Mouse (Mus musculus) thymus, postnatal 0 days (tissue): ENCODE measurements around the gene Armc8. TPM values are rescaled to one million over a fixed set of nuclear protein-coding genes. Genes with fewer than 3 reads are reported as not detected.

Source experiments
- polyA plus RNA-seq: library from polyadenylated mRNA; unstranded; fragments of >200 nt; fragmentation: Nextera tagmentation; extraction: Ambion mirVana; gene quantifications from 2 replicates; pipeline ENCODE4 v1.2.1, GENCODE M21; 2015

Gene Armc8
- polyA plus RNA-seq, 1 experiment from 2014 or later = 19.5 TPM

Other genes starting within 250 kb of the Armc8 start
- 0.05 and 0.17 TPM in 2 replicates for gene Esyt3, start 210.3 kb downstream of the Armc8 start, polyA plus RNA-seq
- gene Mras, start 131.5 kb downstream of the Armc8 start, polyA plus RNA-seq = 11.9 and 14.7 TPM in 2 replicates
- 0.31 and 0.73 TPM in 2 replicates for gene Nme9, start 117.4 kb downstream of the Armc8 start, polyA plus RNA-seq
- gene Dbr1, start 6.9 kb upstream of the Armc8 start, polyA plus RNA-seq = 29.8 and 38.2 TPM in 2 replicates
- 0.09 TPM in 1 of 2 replicates, not detected in the other for gene A4gnt, start 43.6 kb upstream of the Armc8 start, polyA plus RNA-seq
- 2.2 and 2.3 TPM in 2 replicates for gene Dzip1l, start 60.6 kb upstream of the Armc8 start, polyA plus RNA-seq
- gene Cldn18, start 148.4 kb upstream of the Armc8 start, polyA plus RNA-seq = 0.03 TPM in 1 of 2 replicates, not detected in the other